Mouse (Mus musculus) urinary bladder, postnatal 36 days (tissue): Measurements from ENCODE around the gene Klhl42.
A peak's percentile ranks its signal among the peaks of the same experiment; 100 is the strongest.

Experiments
- DNase-seq, 2 experiments: peaks; one replicate each; pipeline ENCODE4 v3.0.0; 2022; ENCODE audit warnings: low spot score in 2 of 2, mixed read lengths in 1 of 2

The Klhl42 gene

GRCm38 (mm10) chr6:147086594-147087225, 4.5 kb upstream of the Klhl42 start, which contains the start of gene Mansc4:
Mansc4 (minus strand) TSS chr6:147087032.
- DNase-seq = peak in 1 of 2 experiments; percentile 20

DNA sequence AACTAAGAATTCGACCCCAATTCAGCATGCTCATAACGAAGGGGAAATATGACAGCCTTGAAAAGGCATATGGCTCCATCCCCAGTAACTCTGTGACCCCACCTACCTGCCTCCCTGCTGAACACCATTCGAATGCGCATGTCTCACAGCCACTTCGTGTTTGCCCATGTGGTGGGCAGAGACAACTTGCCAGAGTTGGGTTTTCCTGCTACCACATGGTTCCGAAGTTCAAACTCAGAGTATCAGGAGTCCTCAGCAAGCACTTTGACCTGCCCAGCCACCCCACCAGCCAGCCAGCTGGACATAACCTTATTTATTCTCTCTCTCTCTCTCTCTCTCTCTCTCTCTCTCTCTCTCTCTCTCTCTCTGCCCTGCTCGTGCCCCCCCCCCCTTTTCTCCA, 3.4 kb upstream of the Klhl42 start:
- DNase-seq = no peak

GRCm38 (mm10) chr6:147088517-147088916, 2.7 kb upstream of the Klhl42 start:
- no peak for DNase-seq

DNA sequence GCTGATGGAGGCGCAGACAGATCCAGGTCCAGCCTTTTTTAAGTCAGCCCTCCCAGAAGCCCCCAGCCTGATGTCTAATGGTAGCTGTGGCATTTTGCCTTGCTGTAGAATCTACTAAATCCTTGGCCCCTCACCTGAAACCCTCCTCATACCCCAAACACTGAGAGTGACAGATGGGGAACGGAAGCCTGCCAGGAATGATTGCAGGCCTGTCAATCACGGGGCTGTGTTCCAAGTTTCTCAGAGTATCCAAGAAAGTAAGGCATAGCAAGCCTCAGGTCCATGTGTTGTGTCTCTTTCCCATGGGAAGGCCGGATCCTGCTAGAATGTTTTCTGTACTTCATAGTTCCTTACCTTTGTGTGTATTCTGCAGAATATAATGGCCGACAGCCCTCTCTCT, 988 bp upstream of the Klhl42 start:
- DNase-seq = no peak

- DNase-seq = peak; percentile 8 to 40
Observed at GRCm38 (mm10) chr6:147092136-147092535, 957 bp downstream of the Klhl42 start.

GRCm38 (mm10) chr6:147094771-147095170, 3.6 kb downstream of the Klhl42 start:
- no peak for DNase-seq

GRCm38 (mm10) chr6:147096109-147096508, 4.9 kb downstream of the Klhl42 start:
- DNase-seq = no peak

DNA sequence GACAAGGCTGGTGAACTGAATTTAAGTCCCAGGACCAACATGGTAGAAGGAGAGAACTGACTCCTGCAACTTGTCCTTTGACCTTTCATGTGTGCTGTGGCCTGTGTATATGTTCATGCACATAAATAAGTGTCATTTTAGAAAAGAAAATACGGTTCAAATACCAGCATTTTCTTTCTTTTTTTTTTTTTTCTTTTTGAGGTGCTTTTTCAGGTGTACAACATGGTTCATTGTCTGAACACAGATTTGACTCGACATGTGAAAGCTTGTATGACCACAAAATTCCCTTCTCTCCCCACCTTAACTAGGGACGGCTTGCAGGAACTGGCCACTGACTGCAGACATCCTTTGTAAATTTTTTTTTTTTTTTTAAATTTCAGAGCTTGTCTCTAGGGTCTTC, 5.8 kb downstream of the Klhl42 start:
- DNase-seq = no peak

DNA sequence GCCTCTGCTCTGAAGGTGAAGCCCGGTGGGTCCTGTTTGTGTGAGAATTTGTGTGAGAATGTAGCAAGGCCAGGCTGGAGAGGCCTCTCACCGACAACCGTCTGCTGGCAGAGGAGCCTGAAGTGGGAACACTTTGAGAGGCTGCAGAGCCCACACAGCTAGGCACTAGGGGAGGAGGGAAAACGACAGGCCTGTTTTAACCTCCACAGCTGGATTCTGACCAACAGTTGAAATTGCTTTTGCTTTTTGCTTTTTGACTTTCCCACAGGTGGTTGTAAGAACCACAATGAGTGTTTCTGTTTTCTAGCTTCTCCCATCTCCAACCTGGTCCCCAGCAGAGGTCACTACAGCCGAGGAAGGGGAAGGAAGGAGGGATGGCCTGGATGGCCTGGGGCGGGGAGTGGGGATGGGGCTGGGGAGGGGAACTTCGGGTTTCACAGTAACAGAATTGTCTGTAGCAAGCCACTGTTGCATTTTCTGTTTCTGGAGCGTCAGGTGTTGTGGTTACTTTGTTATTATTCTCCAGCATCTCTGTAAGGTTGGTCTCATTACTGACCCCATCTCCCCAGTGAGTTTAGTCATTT, 6.3 kb downstream of the Klhl42 start:
- no peak for DNase-seq

DNA sequence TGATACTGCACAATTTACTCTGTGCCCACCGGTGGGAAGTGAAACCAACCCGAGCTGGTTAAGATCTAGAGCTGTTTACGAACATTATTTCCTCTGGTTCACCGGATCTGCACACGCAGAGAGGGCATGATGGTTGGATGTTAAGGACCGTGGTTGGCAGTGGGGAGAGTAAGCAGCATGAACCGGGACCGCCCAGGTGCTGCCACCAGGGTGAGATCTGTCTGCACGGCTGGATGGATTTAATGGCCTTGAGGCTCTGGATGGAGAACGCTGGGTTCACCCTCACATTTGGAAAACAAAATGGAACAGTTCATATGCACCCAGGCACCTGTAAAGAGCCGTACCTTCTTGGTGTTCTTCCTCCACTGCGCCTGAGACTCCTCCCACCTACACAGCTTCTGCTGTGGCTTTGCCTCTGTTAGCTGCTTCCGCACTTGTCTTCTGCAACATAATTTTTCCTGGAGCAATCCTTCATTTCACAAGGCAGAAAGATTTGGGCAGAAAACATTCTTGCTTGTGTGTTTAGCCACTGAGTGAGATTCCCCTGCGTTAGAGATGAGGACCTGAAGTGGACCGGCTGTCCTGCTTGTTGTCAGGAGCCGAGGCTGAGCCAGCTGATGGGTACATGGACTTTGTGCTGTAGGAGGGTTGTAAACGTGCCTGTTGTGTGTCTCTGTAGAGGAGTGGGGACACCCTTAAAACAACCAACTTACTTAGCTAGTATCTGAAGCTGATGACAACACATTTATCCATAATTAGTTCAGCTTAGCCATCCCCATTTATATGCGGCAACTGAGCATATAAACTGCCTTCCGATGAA, 8.5 kb downstream of the Klhl42 start:
- no peak for DNase-seq

DNA sequence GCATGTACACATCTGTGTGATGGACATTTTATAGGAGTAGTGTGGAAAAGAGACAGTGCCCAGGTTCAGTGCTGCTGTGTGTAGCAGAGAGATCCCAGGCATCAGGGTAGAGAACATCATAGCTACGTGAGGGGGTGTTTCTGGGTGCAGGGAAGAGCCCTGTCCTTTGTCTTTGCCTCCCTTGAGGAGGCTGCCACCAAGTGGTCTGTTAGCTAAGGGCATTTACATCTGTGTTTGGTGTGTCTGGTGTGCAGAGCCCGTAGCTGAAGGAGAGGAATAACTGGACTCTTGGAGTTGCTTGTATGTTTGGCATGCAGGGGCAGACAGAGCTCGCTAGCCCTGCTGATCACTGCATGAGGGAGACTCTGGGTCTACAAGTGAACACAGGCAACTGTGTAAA, 11.1 kb downstream of the Klhl42 start:
- DNase-seq = no peak

DNA sequence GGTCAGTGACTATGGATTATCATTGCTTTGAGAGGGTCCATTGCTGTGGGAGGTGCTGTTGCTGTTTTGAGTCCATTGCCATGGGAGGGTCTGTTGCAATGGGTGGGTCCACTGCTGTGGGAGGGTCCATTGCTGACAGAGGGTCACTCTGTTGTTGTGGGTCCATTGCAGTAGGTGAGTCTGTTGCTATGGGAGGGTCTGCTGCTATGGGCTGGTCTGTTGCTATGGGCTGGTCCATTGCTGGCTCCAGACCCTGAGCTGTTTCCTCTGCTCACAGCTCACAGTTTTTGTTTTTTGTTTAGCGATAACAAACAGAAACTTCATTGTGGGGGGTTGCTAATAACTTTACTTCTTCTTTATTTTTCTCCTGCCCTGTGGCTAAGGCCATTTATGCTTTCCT, 14.3 kb downstream of the Klhl42 start:
- no peak for DNase-seq

DNA sequence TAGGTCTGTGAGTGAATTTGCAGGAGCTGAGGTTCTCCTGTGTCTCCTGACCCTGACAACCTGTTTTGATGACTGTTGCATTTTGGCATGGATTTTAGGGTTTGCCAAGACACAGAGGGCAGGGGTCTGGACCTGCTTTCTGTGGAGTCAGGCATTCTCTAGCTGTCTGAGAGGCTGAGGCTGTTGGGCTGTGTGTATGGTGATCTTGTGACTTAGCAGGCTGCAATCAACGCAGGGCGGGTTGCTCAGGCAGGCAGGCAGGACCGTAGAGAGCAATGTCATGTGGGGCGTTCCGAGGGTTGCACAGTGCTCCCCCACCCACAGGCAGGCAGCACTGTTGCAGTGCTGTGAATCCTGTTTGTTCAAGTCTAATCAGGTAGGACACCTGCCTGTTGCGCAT, 15.5 kb downstream of the Klhl42 start:
- no peak for DNase-seq

GRCm38 (mm10) chr6:147109283-147109682, 18.1 kb downstream of the Klhl42 start:
- no peak for DNase-seq

DNA sequence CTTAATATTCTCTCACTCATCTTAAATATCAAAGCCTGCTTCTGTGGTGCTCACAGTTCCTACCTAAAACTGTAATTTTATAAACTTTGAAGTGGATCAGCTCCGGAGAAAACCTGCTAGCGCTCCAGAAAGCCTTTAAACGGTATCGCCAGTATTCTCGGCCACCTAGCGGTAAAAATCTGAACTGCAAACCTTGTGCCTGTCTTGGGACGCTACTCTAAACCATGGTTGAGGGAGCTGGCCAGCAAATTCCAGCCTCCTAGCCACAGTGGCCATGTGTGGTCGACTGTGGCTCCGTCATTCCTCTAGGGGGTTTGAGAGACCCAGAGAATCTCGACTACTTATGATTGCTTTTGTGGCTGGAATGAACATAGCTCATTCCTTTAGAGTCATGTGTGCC, 25.4 kb downstream of the Klhl42 start:
- peak; percentile 67 to 77 for DNase-seq

- DNase-seq = peak in 1 of 2 experiments; percentile 9
Observed at GRCm38 (mm10) chr6:147117764-147118163, 26.6 kb downstream of the Klhl42 start.

DNA sequence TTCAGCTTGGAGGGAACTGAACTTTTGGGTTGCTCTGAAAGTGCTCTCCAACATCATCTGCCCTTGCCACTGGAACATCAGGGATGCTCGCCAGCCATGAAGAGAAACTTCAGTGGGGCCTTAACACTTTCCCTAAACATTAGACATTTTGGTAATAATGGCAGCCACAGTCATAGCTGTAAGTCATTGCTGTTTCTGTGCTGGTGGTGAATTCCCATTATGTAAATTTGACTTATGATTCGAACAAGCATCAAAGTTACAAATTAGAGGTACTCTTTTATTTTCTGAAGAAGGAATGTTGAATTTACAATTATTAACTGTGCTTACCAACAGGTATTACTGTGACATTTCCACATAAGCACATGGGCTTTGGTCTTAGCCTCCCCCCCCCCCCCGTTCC, 27.0 kb downstream of the Klhl42 start:
- no peak for DNase-seq

DNA sequence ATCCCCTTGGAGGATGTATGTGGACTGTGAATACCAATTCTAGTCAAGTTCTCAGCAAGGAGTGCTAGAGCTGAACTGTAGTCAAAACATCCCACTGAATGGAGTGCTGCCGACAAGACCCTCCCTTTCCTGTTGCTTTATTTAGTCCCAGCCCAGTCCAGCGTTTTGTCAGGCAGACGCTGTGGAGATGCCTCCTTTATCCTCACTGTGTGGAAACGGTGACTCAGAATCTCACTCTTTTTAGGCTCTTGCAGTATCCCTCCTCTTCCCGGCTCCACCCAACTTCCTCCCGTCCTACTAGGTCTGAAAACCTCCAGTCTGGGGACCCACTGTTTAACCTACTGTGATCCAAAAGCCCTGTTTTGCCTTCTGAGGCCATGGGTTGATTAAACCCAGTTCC, 30.1 kb downstream of the Klhl42 start:
- no peak for DNase-seq

DNA sequence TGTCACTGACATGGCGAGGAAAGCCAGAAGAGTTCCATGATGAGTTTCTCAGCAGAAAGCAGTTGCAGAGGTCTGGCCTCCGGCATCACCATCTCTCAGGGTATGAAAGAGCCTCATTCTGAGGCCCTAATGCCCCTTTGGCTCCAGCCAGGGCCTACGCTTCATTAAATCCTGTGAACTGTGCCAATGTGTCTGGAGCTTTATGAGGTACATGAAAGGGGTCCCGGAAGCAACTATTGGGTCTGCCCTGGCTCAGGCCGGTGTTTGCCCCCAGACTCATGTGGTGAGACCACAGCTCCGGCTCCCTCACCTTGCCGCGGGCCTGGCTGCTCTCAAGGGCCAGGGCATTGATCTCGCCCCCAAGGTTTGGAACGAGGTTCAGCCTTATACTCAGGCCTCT, 36.1 kb downstream of the Klhl42 start:
- DNase-seq = no peak

DNA sequence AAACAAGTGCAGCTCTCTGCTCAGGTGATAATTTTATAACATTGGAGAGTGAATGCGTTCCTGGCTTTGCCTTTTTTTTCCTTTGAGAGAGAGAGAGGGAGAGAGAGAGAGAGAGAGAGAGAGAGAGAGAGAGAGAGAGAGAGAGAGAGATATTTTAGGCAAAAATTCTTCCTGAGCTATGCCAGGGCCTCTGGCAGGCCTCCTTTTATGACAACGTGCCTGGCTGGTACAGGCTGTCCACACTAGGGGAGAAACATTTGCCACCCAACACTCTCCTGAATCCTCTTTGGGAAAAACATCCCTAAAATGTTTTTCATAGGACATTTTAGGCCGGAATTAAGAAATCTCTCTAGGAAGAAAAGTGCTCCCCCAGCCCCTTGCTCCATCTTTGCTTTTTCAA, 47.1 kb downstream of the Klhl42 start:
- DNase-seq = no peak

DNA sequence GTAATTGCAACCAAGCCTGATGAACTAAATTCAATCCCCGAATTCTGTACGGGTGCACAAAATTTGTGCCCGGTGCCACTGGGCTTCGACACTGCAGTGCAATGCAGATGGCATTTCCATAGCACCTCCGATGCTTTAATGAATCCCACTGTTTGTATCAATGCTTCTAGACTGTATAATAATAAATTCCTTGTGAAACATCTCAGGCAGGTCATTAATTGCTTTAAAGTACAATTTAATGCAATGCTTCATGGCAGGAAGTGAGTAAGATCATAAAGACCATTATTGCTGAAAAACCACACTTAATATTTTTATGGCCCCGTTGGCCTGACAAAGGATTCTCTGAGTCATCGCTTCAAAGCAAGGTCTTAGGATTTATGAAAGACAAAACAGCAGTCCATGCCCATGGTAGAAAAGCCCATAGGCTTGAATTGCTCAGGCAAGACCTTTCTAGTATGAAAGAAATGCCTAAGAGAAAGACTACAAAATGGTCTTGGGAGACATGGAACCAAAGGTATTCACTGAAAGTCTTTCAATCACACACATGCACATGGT, 49.5 kb downstream of the Klhl42 start:
- no peak for DNase-seq

DNA sequence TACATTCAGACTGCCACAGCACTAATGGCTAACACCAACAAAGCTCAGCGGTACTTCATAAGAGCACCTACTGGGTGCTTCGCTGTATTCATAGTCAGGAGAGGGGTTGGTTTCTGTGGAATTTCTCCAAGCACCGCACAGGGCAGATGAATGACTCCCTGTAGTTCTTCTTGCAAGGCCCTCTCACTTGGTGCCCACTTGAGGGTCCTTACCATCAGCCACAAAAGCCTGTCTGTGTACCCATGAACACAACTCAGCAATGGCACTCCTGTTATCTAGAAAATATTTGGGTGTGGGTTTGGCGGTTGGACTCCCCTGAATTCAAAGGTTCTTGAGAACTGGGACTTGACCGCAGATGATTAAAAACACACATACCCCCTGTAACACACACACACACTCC, 53.5 kb downstream of the Klhl42 start:
- DNase-seq = no peak

DNA sequence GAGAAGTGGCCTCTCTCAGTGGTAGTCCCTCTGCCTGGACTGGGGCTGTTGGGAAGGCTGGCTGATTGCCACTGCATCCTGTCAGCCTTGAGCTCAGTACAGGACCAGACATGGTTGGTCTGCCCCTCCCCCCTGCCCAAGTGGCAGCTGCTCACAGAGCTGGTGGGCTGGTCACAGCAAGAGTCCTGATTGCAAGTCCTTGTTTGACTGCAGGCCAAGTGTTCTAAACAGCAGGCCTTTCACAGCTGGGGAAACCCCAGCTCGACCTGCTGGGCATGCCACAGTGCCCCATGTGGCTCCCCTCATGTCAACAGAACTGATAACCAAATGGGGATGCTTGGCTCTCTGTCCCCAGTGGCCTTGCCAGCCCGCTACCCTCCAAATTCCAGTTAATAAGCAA, 54.1 kb downstream of the Klhl42 start:
- no peak for DNase-seq
